Mouse (Mus musculus) forebrain, embryonic 12.5 days (tissue): ENCODE data around the gene Aimp2. TPM values are rescaled to one million over a fixed set of nuclear protein-coding genes. Genes with fewer than 3 reads are reported as not detected.

Experiments used
- ATAC-seq: fragments of 200-750 bp; cut with Nextera tagmentation; 2 replicates; pipeline ENCODE4 v1.8.0; 2017; ENCODE audit warnings: moderate TSS enrichment; ENCODE audit not compliant: low FRiP score
- H3K27ac ChIP-seq: fragments of 300-500 bp; sonication (generic); 2 replicates; pipeline ENCODE4 v1.5.1; 2016; ENCODE audit warnings: mild to moderate bottlenecking
- H3K27me3 ChIP-seq: fragments of 300-500 bp; sonication (generic); 2 replicates; pipeline ENCODE4 v1.6.1; 2016; ENCODE audit warnings: mild to moderate bottlenecking
- H3K36me3 ChIP-seq: fragments of 300-500 bp; sonication (generic); replicated peaks from 2 replicates; pipeline ENCODE4 v1.6.1; 2016; ENCODE audit warnings: mild to moderate bottlenecking
- H3K4me1 ChIP-seq: fragments of 300-500 bp; sonication (generic); 2 replicates; pipeline ENCODE4 v1.6.1; 2016
- H3K4me2 ChIP-seq: fragments of 300-500 bp; sonication (generic); 2 replicates; pipeline ENCODE4 v1.6.1; 2016; ENCODE audit warnings: mild to moderate bottlenecking, moderate library complexity
- H3K4me3 ChIP-seq: fragments of 300-500 bp; sonication (generic); replicated peaks from 2 replicates; pipeline ENCODE4 v1.5.1; 2016; ENCODE audit warnings: mild to moderate bottlenecking
- H3K9ac ChIP-seq: fragments of 300-500 bp; sonication (generic); 2 replicates; pipeline ENCODE4 v1.6.1; 2016; ENCODE audit warnings: mild to moderate bottlenecking
- H3K9me3 ChIP-seq: fragments of 300-500 bp; sonication (generic); 2 replicates; pipeline ENCODE4 v1.6.1; 2016
- WGBS: fragments of 180-500 bp; shearing (Covaris S2); methylation state at CpG from one replicate; pipeline ENCODE4 v1.1.7; 2016; 5-methylcytosine and 5-hydroxymethylcytosine counted together
- polyA plus RNA-seq: library from polyadenylated mRNA; unstranded; fragments of >200 nt; fragmentation: Nextera tagmentation; extraction: Ambion mirVana; gene quantifications from 2 replicates; pipeline ENCODE4 v1.2.1, GENCODE M21; 2016

Aimp2 gene
- polyA plus RNA-seq, 1 experiment from 2014 or later, result 88.6 TPM

DNA sequence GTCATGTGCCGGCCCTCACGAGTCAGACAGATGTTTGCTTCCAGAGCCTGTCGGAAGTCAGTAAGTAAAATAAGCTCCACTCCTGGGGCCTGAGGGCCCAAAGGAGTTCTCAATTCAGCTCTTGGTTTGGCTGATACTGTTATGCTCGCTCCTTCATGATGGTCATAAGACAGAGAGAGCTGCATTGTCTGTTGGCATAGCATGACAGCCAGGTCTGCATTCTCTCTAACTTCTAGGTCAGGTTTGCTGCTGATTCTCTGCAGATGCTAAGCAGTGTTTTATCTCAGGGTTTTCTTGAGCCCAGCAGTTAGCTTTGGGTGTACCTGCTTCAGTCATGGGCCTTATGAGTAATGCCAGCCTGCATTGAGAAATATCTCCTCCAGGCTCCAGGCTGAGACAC is 19.6 kb upstream of the Aimp2 start:
- Histone ChIP-seq H3K4me3 (no peak overlapping the region), H3K4me1 (no peaks in the 10 kb centered on the region), H3K27ac (no peak overlapping the region), H3K9me3 (no peaks in the 10 kb centered on the region), H3K36me3 (peaks cover 69% of the 10 kb centered on the region), H3K4me2 (no peak overlapping the region), H3K9ac (no peak overlapping the region), H3K27me3 (no peaks in the 10 kb centered on the region)
- no peak for ATAC-seq
- WGBS, result 89% methylated on average over 4 of the region's 4 CpGs

DNA sequence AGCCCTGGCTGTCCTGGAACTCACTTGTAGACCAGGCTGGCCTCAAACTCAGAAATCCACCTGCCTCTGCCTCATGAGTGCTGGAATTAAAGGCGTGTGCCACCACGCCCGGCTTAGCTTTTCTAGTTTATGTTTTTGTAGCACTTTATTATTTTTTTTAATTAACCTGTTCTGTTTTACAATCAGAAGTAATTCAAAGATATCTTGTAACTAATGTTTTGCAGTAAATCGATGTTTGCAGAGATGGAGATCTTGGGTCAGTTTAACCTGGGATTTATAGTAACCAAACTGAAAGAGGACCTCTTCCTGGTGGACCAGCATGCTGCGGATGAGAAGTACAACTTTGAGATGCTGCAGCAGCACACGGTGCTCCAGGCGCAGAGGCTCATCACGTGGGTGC is 18.2 kb upstream of the Aimp2 start, which contains the start of gene Gm42421:
Gene Gm42421 (plus strand): TSS at position 301 of the 400 bp plus-strand sequence.
- H3K4me2 ChIP-seq, result no peak within 1 kb of the TSS
- H3K27ac ChIP-seq, result no peak within 1 kb of the TSS
- H3K27me3 ChIP-seq, result no peaks in the 10 kb centered on the region
- H3K4me1 ChIP-seq, result no peaks in the 10 kb centered on the region
- 94% methylated on average over 8 of the region's 8 CpGs for WGBS
- no peak for ATAC-seq
- H3K36me3 ChIP-seq, result peaks cover 79% of the 10 kb centered on the region
- H3K9me3 ChIP-seq, result no peaks in the 10 kb centered on the region
- no peak within 1 kb of the TSS for H3K4me3 ChIP-seq
- no peak within 1 kb of the TSS for H3K9ac ChIP-seq

- H3K9me3 ChIP-seq, result no peaks in the 10 kb centered on the region
- no peak overlapping the region for H3K4me2 ChIP-seq
- ATAC-seq, result no peak
- 89% methylated on average over 6 of the region's 6 CpGs for WGBS
- H3K27me3 ChIP-seq, result no peaks in the 10 kb centered on the region
- peaks cover 79% of the 10 kb centered on the region for H3K36me3 ChIP-seq
- H3K9ac ChIP-seq, result no peak overlapping the region
- H3K27ac ChIP-seq, result no peak overlapping the region
- no peaks in the 10 kb centered on the region for H3K4me1 ChIP-seq
- no peak overlapping the region for H3K4me3 ChIP-seq
Measured at GRCm38 (mm10) chr5:143924781-143925452, 15.3 kb upstream of the Aimp2 start.

DNA sequence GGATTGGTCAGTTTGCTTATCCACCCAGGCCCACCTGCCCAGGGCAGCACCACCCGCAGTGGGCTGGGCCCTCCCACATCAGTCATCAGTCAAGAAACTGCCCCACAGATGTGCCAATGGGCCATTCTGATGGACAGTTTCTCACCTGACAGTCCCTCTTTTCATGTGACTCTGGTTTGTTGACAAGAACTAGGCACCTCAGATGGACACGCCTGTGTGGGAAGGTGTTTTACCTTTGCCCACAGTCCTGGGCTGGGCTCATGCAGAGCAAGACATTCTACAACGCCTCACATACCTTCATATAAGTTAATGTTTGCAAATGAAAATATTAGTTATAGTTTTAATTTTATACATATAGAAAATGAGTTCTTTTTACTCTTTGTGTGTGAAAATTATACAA is 8.5 kb upstream of the Aimp2 start:
- H3K27ac ChIP-seq, result no peak overlapping the region
- peaks cover 61% of the 10 kb centered on the region for H3K36me3 ChIP-seq
- H3K27me3 ChIP-seq, result no peaks in the 10 kb centered on the region
- H3K9ac ChIP-seq, result no peak overlapping the region
- H3K4me3 ChIP-seq, result no peak overlapping the region
- no peak for ATAC-seq
- no peaks in the 10 kb centered on the region for H3K4me1 ChIP-seq
- H3K4me2 ChIP-seq, result no peak overlapping the region
- 94% methylated on average over 3 of the region's 3 CpGs for WGBS
- no peaks in the 10 kb centered on the region for H3K9me3 ChIP-seq

GRCm38 (mm10) chr5:143917418-143917817 is 7.8 kb upstream of the Aimp2 start:
- H3K27me3 ChIP-seq, result no peaks in the 10 kb centered on the region
- H3K27ac ChIP-seq, result no peak overlapping the region
- no peak overlapping the region for H3K4me2 ChIP-seq
- no peak overlapping the region for H3K9ac ChIP-seq
- H3K4me3 ChIP-seq, result no peak overlapping the region
- H3K36me3 ChIP-seq, result peaks cover 58% of the 10 kb centered on the region
- H3K4me1 ChIP-seq, result no peaks in the 10 kb centered on the region
- ATAC-seq, result no peak
- 57% methylated on average over 5 of the region's 5 CpGs for WGBS
- no peaks in the 10 kb centered on the region for H3K9me3 ChIP-seq

GRCm38 (mm10) chr5:143916221-143916620 is 6.6 kb upstream of the Aimp2 start:
- Histone ChIP-seq H3K4me3 (no peak overlapping the region), H3K27ac (no peak overlapping the region), H3K9ac (no peak overlapping the region), H3K27me3 (no peaks in the 10 kb centered on the region), H3K4me2 (no peak overlapping the region), H3K36me3 (peaks cover 49% of the 10 kb centered on the region), H3K4me1 (peaks cover under 1% of the 10 kb centered on the region; the same call in 1 of the 2 replicates), H3K9me3 (no peaks in the 10 kb centered on the region)
- 92% methylated on average over 9 of the region's 9 CpGs for WGBS
- no peak for ATAC-seq

GRCm38 (mm10) chr5:143908926-143909325 is 721 bp downstream of the Aimp2 start:
- Histone ChIP-seq H3K9ac (peak overlapping the region; percentile 46), H3K4me1 (peaks cover 25% of the 10 kb centered on the region), H3K27me3 (no peaks in the 10 kb centered on the region), H3K36me3 (peaks cover 24% of the 10 kb centered on the region), H3K9me3 (no peaks in the 10 kb centered on the region), H3K27ac (peak overlapping the region; percentile 79; the same call in 1 of the 2 replicates), H3K4me2 (peak overlapping the region; percentile 69), H3K4me3 (peak overlapping the region; percentile 69)
- WGBS, result 1% methylated on average over 9 of the region's 9 CpGs
- ATAC-seq, result no peak

GRCm38 (mm10) chr5:143906429-143906828 is 3.2 kb downstream of the Aimp2 start:
- no peak overlapping the region for H3K4me3 ChIP-seq
- H3K27ac ChIP-seq, result no peak overlapping the region
- no peak for ATAC-seq
- no peak overlapping the region for H3K9ac ChIP-seq
- H3K9me3 ChIP-seq, result no peaks in the 10 kb centered on the region
- H3K4me1 ChIP-seq, result peaks cover 25% of the 10 kb centered on the region
- no peaks in the 10 kb centered on the region for H3K27me3 ChIP-seq
- H3K36me3 ChIP-seq, result peaks cover 49% of the 10 kb centered on the region
- 91% methylated on average over 8 of the region's 8 CpGs for WGBS
- no peak overlapping the region for H3K4me2 ChIP-seq

DNA sequence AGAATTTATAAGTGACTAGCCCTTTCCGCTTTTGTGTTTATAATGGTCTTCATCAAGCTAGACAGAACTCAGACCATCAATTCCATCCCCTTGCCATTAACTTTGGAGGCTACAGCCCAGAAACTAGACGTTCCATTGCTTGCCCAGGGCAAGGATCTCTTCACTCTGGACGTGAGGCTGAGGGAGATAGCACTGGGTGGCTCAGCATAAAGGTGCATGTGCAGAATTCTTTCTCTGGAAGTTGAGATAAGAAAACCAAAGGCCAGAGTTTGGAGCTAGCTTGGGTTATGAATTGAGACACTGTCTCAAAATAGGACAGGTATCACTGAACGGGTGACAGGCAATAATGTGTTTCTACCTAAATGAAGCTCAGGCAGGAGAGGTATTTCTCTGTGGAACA is 5.8 kb downstream of the Aimp2 start:
- H3K36me3 ChIP-seq, result peaks cover 73% of the 10 kb centered on the region

DNA sequence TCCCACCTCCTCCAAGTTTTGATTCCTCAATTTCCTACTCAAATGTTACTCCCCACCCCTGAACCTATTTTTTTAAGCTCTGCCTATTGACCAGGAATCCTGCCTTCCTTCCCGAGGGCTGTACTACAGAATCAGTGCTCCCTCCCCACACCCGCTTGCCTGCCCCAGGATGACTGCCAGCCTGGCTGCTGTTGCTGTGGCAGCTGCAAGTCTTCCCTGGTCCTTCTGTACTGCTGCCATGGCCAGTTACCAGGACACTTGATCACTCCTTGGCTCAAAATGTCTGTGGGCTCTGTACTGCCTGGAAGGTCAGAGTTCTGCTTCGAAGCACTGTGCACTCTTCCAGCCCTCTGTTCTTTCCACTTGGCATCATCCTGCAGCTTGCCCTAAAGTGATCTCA is 7.5 kb downstream of the Aimp2 start:
- Histone ChIP-seq H3K27me3 (no peaks in the 10 kb centered on the region), H3K36me3 (peaks cover 90% of the 10 kb centered on the region), H3K9ac (no peak overlapping the region), H3K4me1 (no peaks in the 10 kb centered on the region), H3K4me3 (no peak overlapping the region), H3K4me2 (no peak overlapping the region), H3K27ac (no peak overlapping the region), H3K9me3 (no peaks in the 10 kb centered on the region)
- WGBS, result 91% methylated on average over 3 of the region's 3 CpGs
- no peak for ATAC-seq

More for the DNA sequence above, 5.8 kb downstream of the Aimp2 start:
- 90% methylated on average over 4 of the region's 4 CpGs for WGBS
- Histone ChIP-seq H3K9me3 (no peaks in the 10 kb centered on the region), H3K9ac (no peak overlapping the region), H3K27me3 (no peaks in the 10 kb centered on the region), H3K4me1 (peaks cover 12% of the 10 kb centered on the region), H3K27ac (no peak overlapping the region), H3K4me3 (no peak overlapping the region), H3K4me2 (no peak overlapping the region)
- no peak for ATAC-seq

DNA sequence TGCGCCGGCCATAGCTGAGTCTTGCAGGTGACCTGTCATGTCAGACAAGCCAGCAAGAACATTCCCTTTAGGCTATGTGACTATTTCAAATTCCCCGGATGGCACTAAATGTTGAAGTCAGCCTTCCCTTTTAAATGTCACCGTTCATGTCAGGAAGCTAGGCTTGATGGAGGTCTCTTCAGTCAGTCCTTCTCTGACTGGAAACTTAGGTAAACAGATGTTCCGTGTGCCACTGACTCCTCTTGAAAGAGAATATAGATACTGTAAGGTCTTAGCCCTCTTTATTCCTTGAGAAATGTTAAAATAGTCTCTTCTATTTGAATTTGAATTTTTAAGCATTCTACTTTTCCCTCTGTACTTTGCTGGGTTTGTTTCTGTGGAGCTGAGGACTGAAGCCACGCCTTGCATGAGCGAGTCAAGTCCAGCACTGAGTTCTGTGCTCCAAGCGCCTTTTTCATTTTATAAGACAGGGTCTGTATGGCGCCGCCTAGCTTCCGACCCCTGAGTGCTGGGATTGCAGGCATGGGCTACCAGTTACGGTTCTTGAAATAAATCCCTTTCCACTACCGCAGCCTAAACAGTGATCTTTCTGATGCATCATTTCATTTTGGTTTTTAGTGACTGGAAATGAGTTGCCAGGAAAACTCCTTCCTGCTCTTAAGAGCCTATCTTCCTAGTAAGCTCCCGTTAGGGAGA is 11.9 kb downstream of the Aimp2 start, which contains the start of gene Ankrd61:
Gene Ankrd61 (minus strand): TSS at position 51 of the 696 bp plus-strand sequence.
- Histone ChIP-seq H3K36me3 (peaks cover 71% of the 10 kb centered on the region), H3K27me3 (no peaks in the 10 kb centered on the region), H3K9me3 (no peaks in the 10 kb centered on the region), H3K9ac (no peak within 1 kb of the TSS), H3K4me3 (no peak within 1 kb of the TSS), H3K4me1 (no peaks in the 10 kb centered on the region), H3K4me2 (no peak within 1 kb of the TSS), H3K27ac (no peak within 1 kb of the TSS)
- ATAC-seq, result no peak
- 90% methylated on average over 14 of the region's 14 CpGs for WGBS

- 82% methylated on average over 5 of the region's 5 CpGs for WGBS
Measured at GRCm38 (mm10) chr5:143893396-143893795, 16.3 kb downstream of the Aimp2 start.

More at GRCm38 (mm10) chr5:143893396-143893795, 16.3 kb downstream of the Aimp2 start:
- Histone ChIP-seq H3K4me2 (no peak overlapping the region), H3K4me3 (no peak overlapping the region), H3K9ac (no peak overlapping the region), H3K4me1 (no peaks in the 10 kb centered on the region), H3K9me3 (no peaks in the 10 kb centered on the region), H3K36me3 (peaks cover 65% of the 10 kb centered on the region), H3K27me3 (no peaks in the 10 kb centered on the region), H3K27ac (no peak overlapping the region)
- no peak for ATAC-seq
